Mouse (Mus musculus) stomach, embryonic 14.5 days (tissue): ENCODE measurements around the gene Myrfl. TPM values are rescaled to one million over a fixed set of nuclear protein-coding genes. Genes with fewer than 3 reads are reported as not detected.

ENCODE experiments used
- ATAC-seq: fragments of 200-750 bp; cut with Nextera tagmentation; 2 replicates; pipeline ENCODE4 v1.8.0; 2017; ENCODE audit warnings: low read depth, moderate TSS enrichment; ENCODE audit not compliant: insufficient number of reproducible peaks, insufficient read depth, low FRiP score
- H3K27ac ChIP-seq: fragments of 300-500 bp; sonication (generic); 2 replicates; pipeline ENCODE4 v1.5.1; 2014; ENCODE audit warnings: mild to moderate bottlenecking, low read length, moderate library complexity, mixed read lengths
- H3K27me3 ChIP-seq: fragments of 300-500 bp; sonication (generic); 2 replicates; pipeline ENCODE4 v1.6.1; 2014; ENCODE audit warnings: low read length, control low read depth, mixed read lengths; ENCODE audit not compliant: control insufficient read depth, insufficient read depth
- H3K36me3 ChIP-seq: fragments of 300-500 bp; sonication (generic); 2 replicates; pipeline ENCODE4 v1.6.1; 2014; ENCODE audit warnings: mild to moderate bottlenecking, control low read depth, low read length, moderate library complexity, mixed read lengths; ENCODE audit not compliant: control insufficient read depth, insufficient read depth
- H3K4me1 ChIP-seq: fragments of 300-500 bp; sonication (generic); 2 replicates; pipeline ENCODE4 v1.6.1; 2014; ENCODE audit warnings: low read length, control low read depth, mixed read lengths; ENCODE audit not compliant: control insufficient read depth, insufficient read depth
- H3K4me2 ChIP-seq: fragments of 300-500 bp; sonication (generic); replicated peaks from 2 replicates; pipeline ENCODE4 v1.6.1; 2014; ENCODE audit warnings: low read depth, low read length, control low read depth
- H3K4me3 ChIP-seq: fragments of 300-500 bp; sonication (generic); 2 replicates; pipeline ENCODE4 v1.5.1; 2014; ENCODE audit warnings: low read depth, low read length, control low read depth
- H3K9ac ChIP-seq: fragments of 300-500 bp; sonication (generic); replicated peaks from 2 replicates; pipeline ENCODE4 v1.6.1; 2014; ENCODE audit warnings: low read depth, mild to moderate bottlenecking, control low read depth, low read length, moderate library complexity, mixed read lengths
- H3K9me3 ChIP-seq: fragments of 300-500 bp; sonication (generic); 2 replicates; pipeline ENCODE4 v1.6.1; 2016; ENCODE audit warnings: low read depth, low read length, control low read depth; ENCODE audit not compliant: control insufficient read depth
- WGBS: fragments of 180-500 bp; shearing (Covaris S2); extraction: QIAGEN DNeasy Blood & Tissue Kit; methylation state at CpG from one replicate; pipeline ENCODE4 v1.1.7; 2014; 5-methylcytosine and 5-hydroxymethylcytosine counted together
- polyA plus RNA-seq: library from polyadenylated mRNA; unstranded; fragments of >200 nt; fragmentation: Nextera tagmentation; extraction: Ambion mirVana; gene quantifications from 2 replicates; pipeline ENCODE4 v1.2.1, GENCODE M21; 2014

Myrfl gene
- polyA plus RNA-seq, 1 experiment from 2014 or later = 0.20 TPM

DNA sequence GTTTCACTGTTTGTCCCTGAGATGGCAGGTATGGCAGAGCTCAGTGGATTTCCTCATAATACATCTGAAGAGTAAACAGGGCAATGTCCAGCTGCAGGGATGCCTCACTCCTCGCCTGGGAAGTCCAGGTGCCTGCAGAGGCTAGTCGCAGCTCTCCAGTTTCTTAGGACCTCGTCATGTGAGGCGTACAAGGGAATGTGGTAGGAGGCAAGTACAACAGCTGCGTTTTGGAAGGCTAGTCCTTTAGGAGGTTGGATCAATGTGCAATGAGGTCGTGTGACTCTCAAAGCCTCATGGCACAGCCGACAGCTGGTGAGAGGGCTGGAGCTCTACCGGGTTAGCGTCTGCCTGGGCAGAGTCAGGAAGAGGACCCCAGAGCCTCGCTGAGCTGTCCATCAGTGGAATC is 7.8 kb upstream of the Myrfl start:
- Histone ChIP-seq H3K4me1 (no peaks in the 10 kb centered on the region), H3K27ac (no peak overlapping the region), H3K9ac (no peak overlapping the region), H3K4me2 (no peak overlapping the region), H3K9me3 (no peaks in the 10 kb centered on the region), H3K36me3 (peaks cover 22% of the 10 kb centered on the region), H3K4me3 (no peak overlapping the region), H3K27me3 (no peaks in the 10 kb centered on the region)
- WGBS = 83% methylated on average over 10 of the region's 10 CpGs
- no peak for ATAC-seq

DNA sequence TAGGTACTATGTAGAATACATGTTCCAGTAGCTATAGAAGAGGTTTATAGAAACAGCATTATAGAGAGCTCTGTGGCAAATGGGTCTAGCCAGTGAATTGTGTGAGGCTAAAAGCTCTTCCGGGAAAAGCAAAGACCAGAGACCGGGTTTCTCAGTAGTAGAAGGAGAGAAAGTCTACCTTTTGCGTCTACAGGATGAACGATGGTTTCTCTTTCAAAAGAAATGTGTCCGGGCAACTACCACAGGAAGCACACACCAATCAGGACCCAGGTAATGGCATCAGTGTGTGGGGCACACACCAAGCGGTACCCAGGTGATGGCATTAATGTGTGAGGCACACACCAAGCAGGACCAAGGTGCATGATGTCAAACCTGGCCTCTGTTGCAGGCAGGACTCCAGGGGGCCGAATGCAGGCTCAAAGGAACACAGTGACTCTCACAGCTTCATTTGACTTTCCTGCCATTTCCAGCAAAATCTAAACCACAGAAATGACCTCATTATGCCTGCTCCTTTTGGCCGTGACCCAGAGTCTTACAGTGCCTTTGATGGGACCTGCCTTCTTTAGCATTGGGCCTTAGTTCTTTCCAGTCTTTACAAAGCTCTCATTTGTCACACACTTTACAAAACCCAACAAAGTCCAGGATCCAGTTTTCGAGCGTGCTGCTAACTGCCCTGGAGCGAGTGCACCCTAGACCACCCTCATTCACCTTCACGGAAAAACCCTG is 1.4 kb downstream of the Myrfl start:
- H3K4me3 ChIP-seq = no peak overlapping the region
- H3K4me2 ChIP-seq = no peak overlapping the region
- ATAC-seq = no peak
- WGBS = 88% methylated on average over 12 of the region's 12 CpGs
- H3K9me3 ChIP-seq = no peaks in the 10 kb centered on the region
- H3K27ac ChIP-seq = no peak overlapping the region
- no peak overlapping the region for H3K9ac ChIP-seq
- H3K36me3 ChIP-seq = no peaks in the 10 kb centered on the region
- H3K4me1 ChIP-seq = no peaks in the 10 kb centered on the region
- H3K27me3 ChIP-seq = no peaks in the 10 kb centered on the region

DNA sequence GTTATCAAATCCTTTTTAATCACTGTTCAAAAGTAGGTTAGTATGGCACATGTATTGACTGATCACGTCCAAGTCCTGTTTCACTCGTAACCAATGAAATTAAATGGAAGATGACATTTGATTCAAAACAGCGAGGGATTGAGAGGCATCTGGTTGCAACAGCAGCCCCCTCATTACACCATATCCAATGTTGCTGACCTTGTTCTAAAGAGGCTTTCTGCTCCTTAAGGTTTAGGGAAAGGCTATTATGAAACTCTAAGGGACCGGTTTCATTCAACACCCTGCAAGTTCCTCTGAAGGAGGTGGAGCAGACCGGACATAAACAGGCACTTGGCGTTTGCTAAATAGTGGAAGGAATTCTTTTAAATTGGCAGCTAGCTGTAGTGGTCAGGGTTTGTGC is 2.2 kb downstream of the Myrfl start:
- Histone ChIP-seq H3K9ac (no peak overlapping the region), H3K4me1 (no peaks in the 10 kb centered on the region), H3K4me3 (no peak overlapping the region), H3K9me3 (no peaks in the 10 kb centered on the region), H3K27me3 (no peaks in the 10 kb centered on the region), H3K27ac (no peak overlapping the region), H3K4me2 (no peak overlapping the region), H3K36me3 (no peaks in the 10 kb centered on the region)
- WGBS = 76% methylated on average over 6 of the region's 6 CpGs
- ATAC-seq = no peak

DNA sequence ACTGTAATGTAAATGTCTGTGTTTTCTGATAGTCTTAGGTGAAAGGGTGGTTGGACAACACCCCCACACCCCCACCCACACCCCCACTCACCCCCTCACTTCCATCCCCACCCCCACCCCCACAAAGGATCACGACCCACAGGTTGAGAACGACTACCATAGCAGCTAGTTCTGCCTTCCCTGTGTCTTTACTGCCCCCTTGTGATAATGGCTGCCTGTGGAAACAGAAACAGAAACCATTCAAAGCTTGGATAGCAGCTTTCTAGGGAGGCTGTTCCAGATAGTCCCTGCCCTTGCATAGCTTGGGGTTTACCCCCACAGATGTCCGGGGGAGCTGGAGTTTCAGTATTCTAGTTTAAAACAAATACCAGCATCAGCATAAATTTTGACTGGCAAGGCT is 3.0 kb downstream of the Myrfl start:
- no peaks in the 10 kb centered on the region for H3K9me3 ChIP-seq
- ATAC-seq = no peak
- H3K4me3 ChIP-seq = no peak overlapping the region
- 25% methylated on average over 3 of the region's 3 CpGs for WGBS
- no peak overlapping the region for H3K4me2 ChIP-seq
- no peaks in the 10 kb centered on the region for H3K27me3 ChIP-seq
- no peak overlapping the region for H3K27ac ChIP-seq
- no peaks in the 10 kb centered on the region for H3K4me1 ChIP-seq
- H3K9ac ChIP-seq = no peak overlapping the region
- no peaks in the 10 kb centered on the region for H3K36me3 ChIP-seq

DNA sequence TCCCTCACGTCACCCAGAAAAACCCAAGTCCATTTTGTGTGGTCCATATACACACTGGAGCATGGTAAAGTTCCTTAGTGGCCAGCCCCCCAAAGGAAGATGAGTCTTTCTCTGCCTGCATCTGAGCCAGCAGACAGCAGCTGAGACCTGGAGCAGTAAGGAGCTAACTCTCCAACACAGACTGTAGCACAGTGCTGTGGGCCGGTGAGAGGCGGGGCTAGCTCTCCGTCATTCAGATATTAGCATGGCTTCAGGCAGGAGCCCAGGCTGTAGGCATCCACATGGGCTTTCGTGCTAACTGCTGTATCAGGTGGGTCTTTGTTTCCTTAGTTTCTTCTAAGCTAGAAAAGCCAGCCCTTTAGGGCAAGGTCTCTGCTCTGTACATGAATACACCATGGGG is 6.1 kb downstream of the Myrfl start:
- no peak for ATAC-seq
- H3K36me3 ChIP-seq = no peaks in the 10 kb centered on the region
- no peak overlapping the region for H3K4me2 ChIP-seq
- no peak overlapping the region for H3K27ac ChIP-seq
- whole genome bisulfite sequencing = 53% methylated on average over 5 of the region's 5 CpGs
- no peaks in the 10 kb centered on the region for H3K4me1 ChIP-seq
- H3K27me3 ChIP-seq = no peaks in the 10 kb centered on the region
- H3K4me3 ChIP-seq = no peak overlapping the region
- no peaks in the 10 kb centered on the region for H3K9me3 ChIP-seq
- H3K9ac ChIP-seq = no peak overlapping the region

DNA sequence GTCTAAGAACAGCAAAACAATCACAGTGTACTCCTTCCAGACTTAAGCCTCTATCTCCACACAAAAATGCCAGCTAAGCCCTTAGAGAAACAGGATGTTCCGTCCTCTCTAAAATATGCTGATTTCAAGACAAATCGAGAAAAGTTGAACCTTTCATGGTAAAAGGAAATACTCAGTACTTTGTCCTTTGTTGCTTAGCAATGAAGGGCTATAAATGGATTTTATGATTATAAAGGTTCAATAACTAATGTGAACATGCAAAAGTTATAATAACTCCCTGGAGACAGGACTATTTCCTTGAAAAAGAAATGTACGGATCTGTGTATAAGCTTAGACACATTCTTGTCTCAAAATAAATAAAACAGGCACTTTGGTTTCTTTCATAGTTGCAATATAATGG is 12.2 kb downstream of the Myrfl start:
- Histone ChIP-seq H3K4me1 (no peaks in the 10 kb centered on the region), H3K4me3 (no peak overlapping the region), H3K4me2 (no peak overlapping the region), H3K9me3 (no peaks in the 10 kb centered on the region), H3K9ac (no peak overlapping the region), H3K27me3 (no peaks in the 10 kb centered on the region), H3K27ac (no peak overlapping the region), H3K36me3 (no peaks in the 10 kb centered on the region)
- no peak for ATAC-seq
- WGBS = 55% methylated on average over 3 of the region's 3 CpGs

DNA sequence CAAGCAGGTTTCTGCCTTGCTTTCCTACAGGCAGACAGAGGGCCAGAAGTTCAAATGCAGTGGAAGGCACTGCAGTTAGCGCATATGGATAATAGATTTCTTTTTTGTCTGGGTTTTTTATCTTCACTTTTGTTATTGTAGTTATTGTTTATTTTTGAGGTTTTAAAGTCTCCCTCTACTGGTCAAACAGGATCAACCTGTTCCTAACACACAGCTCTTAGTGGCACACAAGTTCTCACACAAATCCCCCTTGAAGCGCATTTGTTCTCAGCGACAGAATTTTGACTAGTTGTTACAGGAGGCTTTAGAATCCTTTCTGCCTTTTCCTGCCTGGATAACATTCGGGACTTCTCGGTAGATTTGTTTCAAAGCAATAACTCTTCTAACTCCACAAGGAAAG is 13.2 kb downstream of the Myrfl start:
- ATAC-seq = no peak
- WGBS = 38% methylated on average over 5 of the region's 5 CpGs
- no peaks in the 10 kb centered on the region for H3K27me3 ChIP-seq

DNA sequence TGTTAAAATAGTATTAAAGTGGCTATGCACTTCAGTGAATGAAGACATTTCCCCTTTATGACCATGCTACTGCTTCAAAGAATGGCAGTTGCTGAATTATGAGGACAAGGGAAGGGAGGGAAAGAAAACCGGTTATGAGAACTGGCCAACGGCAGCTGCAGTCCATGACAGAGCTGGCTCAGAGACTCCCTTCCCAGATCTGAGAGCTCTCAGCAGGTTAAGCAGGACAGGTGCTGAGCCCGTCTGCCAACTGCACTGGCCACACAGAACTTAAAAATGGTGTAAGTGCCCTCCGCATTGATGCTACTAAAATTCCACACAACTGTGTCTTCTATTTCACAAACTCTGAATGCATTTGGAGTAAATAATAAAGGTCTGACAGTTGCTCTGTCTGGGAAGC is 19.3 kb downstream of the Myrfl start:
- Histone ChIP-seq H3K4me1 (no peaks in the 10 kb centered on the region), H3K27me3 (no peaks in the 10 kb centered on the region), H3K27ac (no peak overlapping the region), H3K9me3 (no peaks in the 10 kb centered on the region), H3K4me3 (no peak overlapping the region), H3K4me2 (no peak overlapping the region), H3K36me3 (no peaks in the 10 kb centered on the region), H3K9ac (no peak overlapping the region)
- 88% methylated on average over 4 of the region's 4 CpGs for WGBS
- no peak for ATAC-seq

More for the DNA sequence above, 13.2 kb downstream of the Myrfl start:
- Histone ChIP-seq H3K4me2 (no peak overlapping the region), H3K4me1 (no peaks in the 10 kb centered on the region), H3K36me3 (no peaks in the 10 kb centered on the region), H3K27ac (no peak overlapping the region), H3K4me3 (no peak overlapping the region), H3K9ac (no peak overlapping the region), H3K9me3 (no peaks in the 10 kb centered on the region)

DNA sequence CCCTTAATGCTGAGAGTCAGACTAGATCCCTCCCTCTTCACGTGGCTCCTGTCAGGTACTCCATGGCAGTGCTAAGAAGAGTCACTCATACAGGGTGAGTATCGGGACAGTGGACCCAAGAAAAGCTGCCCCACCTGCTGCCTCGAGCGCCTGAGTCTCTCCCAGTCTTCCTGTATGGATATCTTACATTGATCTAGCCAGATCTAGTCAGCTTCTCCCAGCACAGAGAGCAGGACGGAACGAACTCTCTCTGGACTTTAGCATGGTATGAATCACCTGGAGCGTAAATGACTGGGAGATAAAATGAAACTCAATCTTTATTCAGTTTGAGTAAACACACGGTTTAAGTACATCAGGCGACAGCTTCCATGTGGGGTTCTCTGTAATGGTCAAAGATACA is 22.2 kb downstream of the Myrfl start:
- Histone ChIP-seq H3K27me3 (no peaks in the 10 kb centered on the region), H3K27ac (no peak overlapping the region), H3K4me3 (no peak overlapping the region), H3K4me2 (no peak overlapping the region), H3K36me3 (no peaks in the 10 kb centered on the region), H3K9ac (no peak overlapping the region), H3K4me1 (no peaks in the 10 kb centered on the region), H3K9me3 (no peaks in the 10 kb centered on the region)
- 52% methylated on average over 9 of the region's 9 CpGs for WGBS
- ATAC-seq = no peak
